19 mouse cellular contexts compared by ENCODE assay signal in genomic region chr13:82902160-82902559, GRCm38 (mm10).
"Had no signal": no experiment of that assay in that cellular context is flagged by ENCODE, and none has a peak within 500 bp of the region (broad histone marks: within the 10 kb centered on the region; RNA-seq: fewer than 3 reads in every experiment).

No protein-coding gene starts in this region.

- H3K36me3 ChIP-seq: kidney, embryonic 15.5 days; liver, embryonic 13.5 days; midbrain, embryonic 10.5 days; neural tube, embryonic 12.5 days; neural tube, embryonic 15.5 days; stomach, embryonic 15.5 days had no signal

- DNase-seq: kidney, adult 8-10 months; kidney, postnatal 10 days; kidney, postnatal 36 days; layer of hippocampus, postnatal 36 days; liver, embryonic 13.5 days; lung, adult 2 months; midbrain, embryonic 14.5 days; retina, postnatal 1 day; right cerebral cortex, postnatal 25 days; spleen, adult 18-20 months; thymus, postnatal 25 days had no signal

- H3K4me1 ChIP-seq: kidney, embryonic 15.5 days; liver, embryonic 13.5 days; midbrain, embryonic 10.5 days; neural tube, embryonic 12.5 days; neural tube, embryonic 15.5 days; stomach, embryonic 15.5 days had no signal

- H3K4me3 ChIP-seq: kidney, embryonic 15.5 days; left cerebral cortex, adult 2 months; liver, embryonic 13.5 days; megakaryocyte, embryonic 14.5 days; midbrain, embryonic 10.5 days; neural tube, embryonic 12.5 days; neural tube, embryonic 15.5 days; stomach, embryonic 15.5 days had no signal

- H3K27me3 ChIP-seq: kidney, embryonic 15.5 days; liver, embryonic 13.5 days; megakaryocyte, embryonic 14.5 days; neural tube, embryonic 12.5 days; neural tube, embryonic 15.5 days; stomach, embryonic 15.5 days had no signal

- H3K9me3 ChIP-seq: kidney, embryonic 15.5 days; liver, embryonic 13.5 days; megakaryocyte, embryonic 14.5 days; midbrain, embryonic 10.5 days; neural tube, embryonic 12.5 days; neural tube, embryonic 15.5 days; stomach, embryonic 15.5 days had no signal

- H3K27ac ChIP-seq: kidney, embryonic 15.5 days; left cerebral cortex, adult 2 months; liver, embryonic 13.5 days; midbrain, embryonic 10.5 days; neural tube, embryonic 12.5 days; neural tube, embryonic 15.5 days; stomach, embryonic 15.5 days had no signal

- H3K4me2 ChIP-seq: kidney, embryonic 15.5 days; liver, embryonic 13.5 days; neural tube, embryonic 12.5 days; neural tube, embryonic 15.5 days; stomach, embryonic 15.5 days had no signal

- H3K9ac ChIP-seq: kidney, embryonic 15.5 days; liver, embryonic 13.5 days; neural tube, embryonic 12.5 days; neural tube, embryonic 15.5 days; stomach, embryonic 15.5 days had no signal

- ATAC-seq: lung, postnatal 0 days had no signal
